28 mouse cellular contexts compared by ENCODE assay signal in genomic region chr1:185472730-185473129, GRCm38 (mm10). TPM values are rescaled to one million over a fixed set of nuclear protein-coding genes. Genes with fewer than 3 reads are reported as not detected.
DNase-seq lines count a peak whose midpoint lies in the region; ATAC-seq and TF ChIP-seq lines count a peak whose summit lies in the region.
"Had no signal": no experiment of that assay in that cellular context is flagged by ENCODE, and none has a peak within 500 bp of the region (broad histone marks: within the 10 kb centered on the region; RNA-seq: fewer than 3 reads in every experiment).

No protein-coding gene starts in this region.

- no peak overlapping the region for H3K4me3 ChIP-seq in heart, embryonic 13.5 days
- H3K4me3 ChIP-seq in embryonic facial prominence, embryonic 10.5 days: no peak overlapping the region
- H3K4me3 ChIP-seq in liver, embryonic 12.5 days: no peak overlapping the region
- H3K4me3 ChIP-seq in liver, postnatal 0 days (ENCODE audit: low read depth, low read length): no peak overlapping the region
- H3K4me3 ChIP-seq: embryonic facial prominence, embryonic 12.5 days; forebrain, embryonic 12.5 days; limb, embryonic 12.5 days had no signal

- H3K27ac ChIP-seq in heart, embryonic 13.5 days (replicated peaks): peak overlapping the region; percentile 58; the same call in 1 of the 2 replicates
- peak overlapping the region; percentile 74 for H3K27ac ChIP-seq in embryonic facial prominence, embryonic 10.5 days (replicated peaks)
- peak overlapping the region; percentile 100 for H3K27ac ChIP-seq in liver, embryonic 12.5 days
- H3K27ac ChIP-seq in liver, postnatal 0 days (ENCODE audit: low read depth): peak overlapping the region; percentile 93
- H3K27ac ChIP-seq: embryonic facial prominence, embryonic 12.5 days; hindbrain, embryonic 14.5 days had no signal

- TF ChIP-seq EP300 in liver, postnatal 0 days (IDR thresholded peaks at IDR 0.05; ENCODE audit: low read depth): no peak; the same call in 1 of the 2 replicates

- H3K36me3 ChIP-seq in heart, embryonic 13.5 days: no peaks in the 10 kb centered on the region
- H3K36me3 ChIP-seq in embryonic facial prominence, embryonic 10.5 days (replicated peaks): no peaks in the 10 kb centered on the region
- H3K36me3 ChIP-seq in liver, embryonic 12.5 days: peaks cover 14% of the 10 kb centered on the region
- no peaks in the 10 kb centered on the region; the same call in 1 of the 2 replicates for H3K36me3 ChIP-seq in liver, postnatal 0 days (replicated peaks; ENCODE audit: insufficient read depth, low read length)
- H3K36me3 ChIP-seq: embryonic facial prominence, embryonic 12.5 days; forebrain, embryonic 12.5 days; limb, embryonic 12.5 days had no signal

- H3K4me2 ChIP-seq in heart, embryonic 13.5 days: peak overlapping the region; percentile 35; the same call in 1 of the 2 replicates
- peak overlapping the region; percentile 69 for H3K4me2 ChIP-seq in liver, embryonic 12.5 days
- no peak overlapping the region; the same call in 1 of the 2 replicates for H3K4me2 ChIP-seq in liver, postnatal 0 days (ENCODE audit: low read depth, low read length)
- H3K4me2 ChIP-seq: embryonic facial prominence, embryonic 12.5 days; forebrain, embryonic 12.5 days; hindbrain, embryonic 14.5 days; limb, embryonic 12.5 days had no signal

- H3K4me1 ChIP-seq in heart, embryonic 13.5 days: peaks cover 23% of the 10 kb centered on the region
- H3K4me1 ChIP-seq in embryonic facial prominence, embryonic 10.5 days: peaks cover 10% of the 10 kb centered on the region
- peaks cover 94% of the 10 kb centered on the region for H3K4me1 ChIP-seq in liver, embryonic 12.5 days
- peaks cover 39% of the 10 kb centered on the region for H3K4me1 ChIP-seq in liver, postnatal 0 days (ENCODE audit: insufficient read depth)
- H3K4me1 ChIP-seq: forebrain, embryonic 12.5 days had no signal

- TF ChIP-seq CTCF in liver, postnatal 0 days (IDR thresholded peaks at IDR 0.05; ENCODE audit: low read depth): no peak

- ATAC-seq in heart, embryonic 13.5 days (ENCODE audit: extremely low read depth, insufficient number of reproducible peaks, low FRiP score, low TSS enrichment): no peak
- peak; percentile 42 for ATAC-seq in liver, embryonic 12.5 days
- peak; percentile 31 for ATAC-seq in liver, postnatal 0 days
- ATAC-seq in megakaryocyte progenitor cell, adult 5-6 weeks (replicated peaks; ENCODE audit: poor library complexity): no peak
- ATAC-seq: inflammation-experienced regulatory T-cells, adult 6 months; lung, postnatal 0 days had no signal

- H3K9me3 ChIP-seq in heart, embryonic 13.5 days: no peaks in the 10 kb centered on the region
- H3K9me3 ChIP-seq in embryonic facial prominence, embryonic 10.5 days: no peaks in the 10 kb centered on the region
- H3K9me3 ChIP-seq in liver, embryonic 12.5 days (replicated peaks): no peaks in the 10 kb centered on the region
- no peaks in the 10 kb centered on the region for H3K9me3 ChIP-seq in liver, postnatal 0 days (ENCODE audit: low read length)
- H3K9me3 ChIP-seq: embryonic facial prominence, embryonic 12.5 days; forebrain, embryonic 12.5 days; limb, embryonic 12.5 days had no signal

- H3K9ac ChIP-seq in heart, embryonic 13.5 days: no peak overlapping the region
- H3K9ac ChIP-seq in liver, embryonic 12.5 days: 0 out of 2 replicates have a peak overlapping the region, but pooled peaks have one; percentile 75
- H3K9ac ChIP-seq in liver, postnatal 0 days (replicated peaks): no peak overlapping the region
- H3K9ac ChIP-seq: embryonic facial prominence, embryonic 12.5 days; forebrain, embryonic 12.5 days; hindbrain, embryonic 14.5 days; limb, embryonic 12.5 days had no signal

- H3K27me3 ChIP-seq in heart, embryonic 13.5 days (replicated peaks): no peaks in the 10 kb centered on the region
- 0 out of 2 replicates have a peak, but pooled peaks cover 4% of the 10 kb centered on the region for H3K27me3 ChIP-seq in embryonic facial prominence, embryonic 10.5 days (replicated peaks; ENCODE audit: low read depth, poor library complexity, severe bottlenecking)
- no peaks in the 10 kb centered on the region for H3K27me3 ChIP-seq in liver, embryonic 12.5 days (replicated peaks)
- no peaks in the 10 kb centered on the region for H3K27me3 ChIP-seq in liver, postnatal 0 days (ENCODE audit: insufficient read depth, low read length)
- H3K27me3 ChIP-seq: embryonic facial prominence, embryonic 12.5 days; forebrain, embryonic 12.5 days; limb, embryonic 12.5 days had no signal

- DNase-seq in heart, adult 11 months: no peak
- no peak for DNase-seq in embryonic facial prominence, embryonic 10.5 days (ENCODE audit: low spot score)
- DNase-seq in liver, postnatal 0 days: no peak
- DNase-seq in left cerebral cortex, adult 9 months (ENCODE audit: low spot score in 2 of 2): no peak
- DNase-seq: adrenal gland, adult 8-10 months; B cell, adult 2 months; cerebellum, adult 11 months; cerebellum, adult 9-10 months; cerebellum, postnatal 36 days; gastrocnemius, postnatal 14 days; heart, adult 18-20 months; kidney, adult 11 months; kidney, postnatal 14 days; lung, adult 18-20 months; lung, postnatal 4 days; midbrain, embryonic 14.5 days; thymus, postnatal 14 days had no signal

- 72% methylated on average over 4 of the region's 4 CpGs for WGBS in heart, embryonic 13.5 days
- 78% methylated on average over 4 of the region's 4 CpGs for WGBS in embryonic facial prominence, embryonic 10.5 days
- 48% methylated on average over 4 of the region's 4 CpGs for WGBS in liver, embryonic 12.5 days (ENCODE audit: insufficient replicate concordance)
- 66% methylated on average over 4 of the region's 4 CpGs for WGBS in liver, postnatal 0 days (ENCODE audit: insufficient replicate concordance)

RNA-seq across cellular contexts. Expression of gene Slc30a10, which starts 18.1 kb away (rescaled TPM):
- polyA plus RNA-seq in heart, embryonic 13.5 days (2015; fragmentation: Nextera tagmentation; extraction: Ambion mirVana): 0.24 and 0.46 TPM in 2 replicates
- polyA plus RNA-seq in embryonic facial prominence, embryonic 10.5 days (2016; fragmentation: Nextera tagmentation; extraction: Ambion mirVana): 1.0 and 1.2 TPM in 2 replicates
- 17.6 and 18.5 TPM in 2 replicates for polyA plus RNA-seq in liver, embryonic 12.5 days (2016; fragmentation: Nextera tagmentation; extraction: Ambion mirVana)
- 8.0 and 9.1 TPM in 2 replicates for polyA plus RNA-seq in liver, postnatal 0 days (2015; fragmentation: Nextera tagmentation; extraction: Ambion mirVana)
- total RNA-seq in megakaryocyte progenitor cell, adult 5-6 weeks (2015): 0.05 and 0.07 TPM in 2 replicates
- total RNA-seq in megakaryocyte progenitor cell, adult 5-6 weeks (2017): 0.07 and 0.08 TPM in 2 replicates
- total RNA-seq: adrenal gland, adult 8-10 months; heart, adult 18-20 months; hematopoietic stem cell, adult 5-6 weeks; monocyte, adult 5-6 weeks had no signal
- polyA plus RNA-seq: inflammation-experienced regulatory T-cells, adult 6 months; lung, postnatal 0 days had no signal

Comparison
In these comparisons a context has a peak if more than half of its experiments do, and no peak if none do; other contexts are left out.
1. ATAC-seq: peak in liver, embryonic 12.5 days (single experiment) and liver, postnatal 0 days (single experiment); none in heart, embryonic 13.5 days (single experiment) and megakaryocyte progenitor cell, adult 5-6 weeks (single experiment).
2. Peak in every context shown above with its lines, with median percentiles within 50 percentile points of each other: H3K27ac ChIP-seq.